In genomic region chr15:83366933-83367552, GRCm38 (mm10) we compare ENCODE assay signal across 7 mouse cellular contexts. TPM values are rescaled to one million over a fixed set of nuclear protein-coding genes. Genes with fewer than 3 reads are reported as not detected.
A peak's percentile ranks its signal among the peaks of the same experiment; 100 is the strongest.
DNase-seq lines count a peak whose midpoint lies in the region; ATAC-seq and TF ChIP-seq lines count a peak whose summit lies in the region.

No protein-coding gene starts in this region.

- TF ChIP-seq CTCF in intestine, postnatal 0 days (IDR thresholded peaks at IDR 0.05; ENCODE audit: low read depth) = no peak

- DNase-seq in adrenal gland, postnatal 25 days = peak; percentile 78
- peak; percentile 49 for DNase-seq in embryo, embryonic 11.5 days (ENCODE audit: low read depth, low spot score)
- peak; percentile 97 for DNase-seq in heart, adult 11 months
- DNase-seq in spleen, adult 12 weeks (ENCODE audit: low spot score) = peak; percentile 83

- ATAC-seq in intestine, postnatal 0 days = peak; percentile 94
- peak; percentile 86; the same call in 1 of the 2 replicates for ATAC-seq in limb, embryonic 12.5 days (ENCODE audit: insufficient number of reproducible peaks, insufficient read depth, low FRiP score, low TSS enrichment, low read depth)
- ATAC-seq in midbrain, embryonic 13.5 days = peak; percentile 79

- H3K27ac ChIP-seq in intestine, postnatal 0 days (ENCODE audit: low read depth, low read length) = no peak overlapping the region
- no peak overlapping the region for H3K27ac ChIP-seq in limb, embryonic 12.5 days
- H3K27ac ChIP-seq in midbrain, embryonic 13.5 days = no peak overlapping the region

- peak overlapping the region; percentile 49 for H3K4me3 ChIP-seq in intestine, postnatal 0 days (ENCODE audit: low read depth, low read length)
- H3K4me3 ChIP-seq in limb, embryonic 12.5 days (replicated peaks) = peak overlapping the region; percentile 37
- H3K4me3 ChIP-seq in midbrain, embryonic 13.5 days (replicated peaks) = peak overlapping the region; percentile 31

- no peaks in the 10 kb centered on the region for H3K4me1 ChIP-seq in intestine, postnatal 0 days (replicated peaks; ENCODE audit: control insufficient read depth, insufficient read depth, low read length)
- H3K4me1 ChIP-seq in limb, embryonic 12.5 days (replicated peaks) = peaks cover 6% of the 10 kb centered on the region; the same call in 1 of the 2 replicates
- H3K4me1 ChIP-seq in midbrain, embryonic 13.5 days (replicated peaks) = 0 out of 2 replicates have a peak, but pooled peaks cover 7% of the 10 kb centered on the region

- no peaks in the 10 kb centered on the region for H3K9me3 ChIP-seq in intestine, postnatal 0 days (ENCODE audit: control insufficient read depth)
- no peaks in the 10 kb centered on the region for H3K9me3 ChIP-seq in limb, embryonic 12.5 days
- no peaks in the 10 kb centered on the region for H3K9me3 ChIP-seq in midbrain, embryonic 13.5 days

- H3K4me2 ChIP-seq in intestine, postnatal 0 days (replicated peaks; ENCODE audit: low read depth) = peak overlapping the region; percentile 83
- H3K4me2 ChIP-seq in limb, embryonic 12.5 days = peak overlapping the region; percentile 58
- H3K4me2 ChIP-seq in midbrain, embryonic 13.5 days (replicated peaks) = peak overlapping the region; percentile 58

- H3K36me3 ChIP-seq in intestine, postnatal 0 days (ENCODE audit: control insufficient read depth, insufficient read depth) = no peaks in the 10 kb centered on the region; the same call in 1 of the 2 replicates
- H3K36me3 ChIP-seq in limb, embryonic 12.5 days = no peaks in the 10 kb centered on the region
- H3K36me3 ChIP-seq in midbrain, embryonic 13.5 days = no peaks in the 10 kb centered on the region

- H3K9ac ChIP-seq in intestine, postnatal 0 days (ENCODE audit: low read depth, low read length) = peak overlapping the region; percentile 40; the same call in 1 of the 2 replicates
- no peak overlapping the region for H3K9ac ChIP-seq in limb, embryonic 12.5 days (replicated peaks)
- H3K9ac ChIP-seq in midbrain, embryonic 13.5 days (replicated peaks) = no peak overlapping the region

- H3K27me3 ChIP-seq in intestine, postnatal 0 days (replicated peaks; ENCODE audit: control insufficient read depth, insufficient read depth, low read length) = no peaks in the 10 kb centered on the region
- peaks cover 14% of the 10 kb centered on the region for H3K27me3 ChIP-seq in limb, embryonic 12.5 days
- H3K27me3 ChIP-seq in midbrain, embryonic 13.5 days = peaks cover 7% of the 10 kb centered on the region; the same call in 1 of the 2 replicates

- WGBS in intestine, postnatal 0 days = 12% methylated on average over 57 of the region's 58 CpGs
- 20% methylated on average over 58 of the region's 58 CpGs for WGBS in limb, embryonic 12.5 days
- 29% methylated on average over 58 of the region's 58 CpGs for WGBS in midbrain, embryonic 13.5 days

RNA-seq across cellular contexts. Expression of gene Arfgap3, which starts 17.0 kb away (rescaled TPM):
- 25.0 and 29.6 TPM in 2 replicates for total RNA-seq in adrenal gland, postnatal 25 days (2021)
- polyA plus RNA-seq in intestine, postnatal 0 days (2015; fragmentation: Nextera tagmentation; extraction: Ambion mirVana) = 119 and 124 TPM in 2 replicates
- 40.3 and 42.5 TPM in 2 replicates for polyA plus RNA-seq in limb, embryonic 12.5 days (2016; fragmentation: Nextera tagmentation; extraction: Ambion mirVana)
- 39.2 and 39.5 TPM in 2 replicates for polyA plus RNA-seq in midbrain, embryonic 13.5 days (2015; fragmentation: Nextera tagmentation; extraction: Ambion mirVana)
